Mouse (Mus musculus): ENCODE results near the gene Pcgf6.
"Not testable (repeated sequence)": the region's sequence is repeated elsewhere in the genome, so short reads cannot be mapped to it uniquely, and the experiment has no call there.

The Pcgf6 gene

DNA sequence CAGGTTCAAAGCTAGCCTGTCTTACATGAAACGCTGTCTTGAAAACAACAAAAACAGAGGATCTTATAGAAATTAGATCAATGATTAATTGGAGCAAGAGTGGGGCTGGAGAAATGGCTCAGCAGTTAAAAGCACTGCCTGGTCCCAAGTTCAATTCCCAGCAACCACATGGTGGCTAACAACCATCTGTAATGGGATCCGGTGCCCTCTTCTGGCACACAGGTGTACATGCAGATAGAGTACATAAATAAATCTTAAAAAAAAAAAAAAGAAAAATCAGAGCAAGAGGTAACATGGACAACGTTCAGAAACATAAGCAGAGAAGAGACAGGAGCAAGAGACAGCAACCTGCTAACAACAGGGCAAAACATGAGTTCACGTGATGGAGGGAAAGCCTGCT, 24.2 kb downstream of the Pcgf6 start:
- DNase-seq (ENCODE audit: low read depth, low spot score): no peak

DNA sequence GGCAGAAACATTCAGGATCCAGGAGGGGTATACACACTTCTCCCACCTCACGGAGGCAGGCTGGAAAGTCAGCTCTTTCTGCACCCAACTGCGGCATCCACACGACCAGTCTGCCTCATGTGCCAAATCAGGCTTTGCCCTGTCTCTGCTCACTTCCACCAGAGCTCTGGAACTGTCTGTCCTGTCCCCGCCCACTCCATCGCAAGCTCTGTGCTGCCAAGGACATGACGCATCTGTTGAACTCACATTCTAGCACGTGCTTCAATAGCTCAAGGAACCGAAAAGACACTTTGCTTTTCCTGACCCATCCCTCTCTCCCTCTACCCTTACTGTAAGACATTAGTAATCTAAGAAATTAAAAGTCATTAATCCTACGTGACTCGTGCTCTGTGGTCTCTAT, 25.8 kb downstream of the Pcgf6 start:
- DNase-seq (ENCODE audit: low read depth, low spot score): no peak

DNA sequence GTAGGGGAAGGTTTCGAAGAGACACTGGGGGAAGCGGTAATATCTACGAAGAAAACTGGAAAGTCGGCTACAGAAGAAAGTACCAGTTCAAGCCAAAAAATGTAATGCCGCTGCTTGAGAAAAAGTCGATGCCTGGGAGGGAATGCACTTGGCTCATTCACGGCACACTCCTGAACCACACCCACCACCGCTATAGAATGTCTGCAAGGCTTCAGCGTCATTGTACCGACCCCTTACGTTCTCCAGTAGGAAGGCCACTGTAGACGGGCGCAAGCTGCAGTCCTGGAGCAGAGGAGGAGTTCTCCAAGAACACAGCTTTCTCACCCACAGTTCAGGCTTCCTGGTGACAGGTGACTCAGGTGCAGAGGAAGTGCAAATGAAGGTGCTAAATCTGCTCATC, 27.2 kb downstream of the Pcgf6 start:
- no peak for DNase-seq (ENCODE audit: low read depth, low spot score)

DNA sequence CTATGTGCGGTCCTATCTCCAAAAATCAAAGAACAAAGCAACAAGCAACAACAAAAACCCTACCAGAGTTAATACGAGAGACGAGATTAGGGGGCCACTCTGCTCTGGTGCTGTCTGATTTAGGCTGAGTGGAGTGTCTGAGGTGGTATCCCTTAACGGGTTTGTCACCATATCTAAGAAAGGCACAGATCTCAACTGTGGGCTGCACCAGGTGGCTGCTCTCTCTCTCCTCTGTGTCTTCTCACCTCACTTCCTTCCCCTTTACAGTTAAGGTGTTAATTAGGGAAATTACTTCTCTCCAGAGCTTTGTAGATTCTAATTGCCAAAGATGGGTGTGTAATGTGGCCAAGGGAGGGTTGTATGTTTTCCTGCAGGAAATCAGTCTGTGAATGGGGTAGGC, 28.0 kb downstream of the Pcgf6 start:
- no peak for DNase-seq (ENCODE audit: low read depth, low spot score)

DNA sequence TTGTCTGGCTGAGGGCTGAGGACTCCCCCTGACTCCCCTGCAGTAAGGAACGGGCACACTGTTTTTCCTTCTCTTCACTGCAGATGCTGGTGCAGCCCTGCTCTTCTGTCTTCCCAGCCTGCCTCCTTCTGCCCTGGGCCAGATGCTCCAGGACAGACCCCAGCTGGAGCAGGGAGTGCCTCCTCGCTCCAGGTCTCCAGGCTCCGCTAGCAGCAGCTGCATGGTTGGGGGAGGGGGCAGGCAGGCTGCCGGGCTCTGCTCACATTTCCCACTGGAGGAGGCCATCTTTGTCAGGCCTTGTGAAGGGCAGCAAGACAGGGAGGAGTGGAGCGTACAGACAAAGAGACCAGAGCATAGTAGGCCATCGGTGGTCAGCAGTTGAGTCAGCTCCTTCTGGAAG, 31.4 kb downstream of the Pcgf6 start:
- DNase-seq (ENCODE audit: low read depth, low spot score): peak; percentile 21

DNA sequence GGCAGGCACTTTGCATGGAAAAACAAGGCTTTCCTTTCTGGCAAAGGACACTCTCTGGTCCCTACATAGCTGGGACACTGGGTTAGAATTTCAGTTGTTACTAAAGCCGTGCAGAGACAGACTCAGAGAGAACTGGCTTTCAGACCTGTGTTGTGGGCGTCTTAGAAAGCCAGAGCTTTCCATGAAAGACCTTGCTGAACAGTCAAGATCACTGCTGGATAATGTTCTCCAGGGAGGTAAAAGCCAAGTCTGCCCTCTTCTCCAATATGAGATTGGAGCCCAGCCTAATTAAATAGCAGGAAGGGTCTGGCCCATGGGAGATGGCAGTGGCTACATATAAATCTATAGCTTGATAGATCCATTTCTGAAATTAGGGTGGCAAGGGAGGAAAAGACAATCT, 32.4 kb downstream of the Pcgf6 start:
- no peak for DNase-seq (ENCODE audit: low read depth, low spot score)

DNA sequence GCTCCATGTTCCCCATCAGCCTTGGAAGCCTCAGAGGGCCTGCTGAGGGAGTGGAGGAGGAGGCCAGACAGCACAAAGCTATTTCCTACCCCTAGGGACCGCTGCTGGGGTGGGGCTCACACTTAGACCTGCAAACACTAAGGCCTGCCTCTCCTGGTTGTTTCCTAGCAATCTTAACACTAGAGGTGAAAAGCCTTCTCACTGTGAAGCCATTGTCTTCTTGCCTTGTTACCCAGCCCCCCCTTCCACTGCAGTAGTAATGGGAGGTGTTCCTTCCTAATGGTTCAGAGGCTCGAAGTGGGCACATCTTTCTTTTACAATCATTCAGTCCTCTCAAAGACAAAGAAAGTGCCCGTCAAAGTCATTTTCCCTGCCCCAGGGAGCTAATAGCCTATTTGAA, 32.9 kb downstream of the Pcgf6 start:
- no peak for DNase-seq (ENCODE audit: low read depth, low spot score)

DNA sequence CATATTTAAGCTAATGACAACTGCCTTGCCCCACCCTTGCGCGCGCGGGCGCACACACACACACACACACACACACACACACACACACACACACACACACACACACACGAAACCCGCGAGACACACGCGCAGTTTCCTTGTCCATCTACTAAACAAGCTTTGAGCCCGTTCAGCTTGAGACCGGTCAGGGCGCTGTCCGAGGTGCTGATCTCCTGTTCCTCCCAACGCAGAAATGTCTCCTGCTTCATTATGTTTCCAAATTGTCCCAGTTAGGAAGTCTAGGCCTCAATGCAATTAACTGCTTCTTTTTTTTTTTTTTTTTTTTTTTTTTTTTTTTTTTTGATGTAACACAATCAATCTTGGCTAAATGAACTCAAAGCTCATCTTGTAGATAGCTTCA, 34.2 kb downstream of the Pcgf6 start:
- peak; percentile 84 for DNase-seq (ENCODE audit: low read depth, low spot score)

DNA sequence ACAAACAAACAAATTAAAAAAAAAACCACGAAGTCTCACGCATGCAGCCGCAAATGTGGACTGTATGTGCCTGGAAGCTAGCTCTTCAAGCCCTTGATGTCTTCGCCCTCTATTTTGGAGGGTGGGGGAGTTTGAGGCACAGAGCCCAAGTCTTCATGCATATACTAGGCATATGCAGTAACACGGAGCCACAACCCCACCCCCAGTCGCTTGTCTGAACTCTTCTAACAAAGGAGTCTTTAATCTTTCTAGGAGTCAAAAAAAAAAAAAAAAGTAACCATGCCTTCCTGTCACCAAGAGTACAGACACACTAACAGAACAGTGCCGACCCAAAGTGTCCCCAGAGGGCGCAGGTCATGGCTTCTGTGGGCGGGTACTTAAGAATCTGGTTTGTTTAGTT, 34.7 kb downstream of the Pcgf6 start:
- no peak for DNase-seq (ENCODE audit: low read depth, low spot score)

DNA sequence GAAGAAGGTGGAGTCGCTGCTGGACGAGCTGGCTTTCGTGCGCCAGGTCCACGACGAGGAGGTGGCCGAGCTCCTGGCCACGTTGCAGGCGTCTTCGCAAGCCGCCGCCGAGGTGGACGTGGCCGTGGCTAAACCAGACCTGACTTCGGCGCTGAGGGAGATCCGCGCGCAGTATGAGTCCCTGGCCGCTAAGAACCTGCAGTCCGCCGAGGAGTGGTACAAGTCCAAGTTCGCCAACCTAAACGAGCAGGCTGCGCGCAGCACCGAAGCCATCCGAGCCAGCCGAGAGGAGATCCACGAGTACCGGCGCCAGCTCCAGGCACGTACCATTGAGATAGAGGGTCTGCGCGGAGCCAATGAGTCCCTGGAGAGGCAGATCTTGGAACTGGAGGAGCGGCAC, 35.3 kb downstream of the Pcgf6 start:
- DNase-seq (ENCODE audit: low read depth, low spot score): no peak

DNA sequence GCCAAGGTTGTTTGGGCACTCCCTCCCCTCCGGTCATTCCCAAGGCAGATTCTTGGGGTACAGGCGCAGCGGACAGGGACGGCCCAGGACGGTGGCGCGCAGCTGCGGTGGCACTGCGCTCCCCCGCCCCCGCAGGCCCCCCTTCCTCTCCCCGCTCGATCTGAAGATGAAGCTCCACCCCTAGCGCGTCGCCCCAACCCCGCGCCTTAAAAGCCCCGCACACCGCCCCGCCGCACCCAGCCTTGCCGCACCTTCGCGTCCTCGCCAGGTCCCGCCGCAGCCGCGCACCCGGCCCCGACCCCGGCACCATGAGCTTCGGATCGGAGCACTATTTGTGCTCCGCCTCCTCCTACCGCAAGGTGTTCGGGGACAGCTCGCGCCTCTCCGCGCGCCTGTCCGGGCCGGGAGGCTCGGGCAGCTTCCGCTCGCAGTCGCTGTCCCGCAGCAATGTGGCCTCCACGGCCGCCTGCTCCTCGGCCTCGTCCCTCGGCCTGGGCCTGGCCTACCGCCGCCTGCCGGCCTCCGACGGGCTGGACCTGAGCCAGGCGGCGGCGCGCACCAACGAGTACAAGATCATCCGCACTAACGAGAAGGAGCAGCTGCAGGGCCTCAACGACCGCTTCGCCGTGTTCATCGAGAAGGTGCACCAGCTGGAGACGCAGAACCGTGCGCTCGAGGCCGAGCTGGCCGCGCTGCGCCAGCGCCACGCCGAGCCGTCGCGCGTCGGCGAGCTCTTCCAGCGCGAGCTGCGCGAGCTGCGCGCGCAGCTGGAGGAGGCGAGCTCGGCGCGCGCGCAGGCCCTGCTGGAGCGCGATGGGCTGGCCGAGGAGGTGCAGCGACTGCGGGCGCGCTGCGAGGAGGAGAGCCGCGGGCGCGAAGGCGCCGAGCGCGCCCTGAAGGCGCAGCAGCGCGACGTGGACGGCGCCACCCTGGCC, 36.0 kb downstream of the Pcgf6 start, which contains the start of the genes Ina and Nt5c2:
Ina (plus strand) TSS at position 252 of the 935 bp plus-strand sequence.
Nt5c2 (minus strand) TSS at position 707 of the 935 bp plus-strand sequence.
- peak; percentile 79 for DNase-seq (ENCODE audit: low read depth, low spot score)

DNA sequence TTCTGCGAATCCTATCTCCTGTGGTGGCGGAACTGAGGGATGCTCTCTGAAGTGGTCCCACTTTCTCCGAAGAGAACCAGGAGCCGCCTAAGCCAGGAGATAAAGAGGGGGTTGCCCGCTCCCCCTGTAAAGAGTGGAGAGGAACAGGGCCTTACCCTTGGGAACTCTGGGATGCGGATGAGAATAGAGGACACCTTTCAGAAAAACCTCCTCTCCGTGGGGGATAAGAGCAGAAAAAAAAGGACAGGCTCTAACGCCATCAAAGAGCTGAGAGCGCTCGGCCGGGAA, 36.6 kb downstream of the Pcgf6 start:
- DNase-seq (ENCODE audit: low read depth, low spot score): no peak

DNA sequence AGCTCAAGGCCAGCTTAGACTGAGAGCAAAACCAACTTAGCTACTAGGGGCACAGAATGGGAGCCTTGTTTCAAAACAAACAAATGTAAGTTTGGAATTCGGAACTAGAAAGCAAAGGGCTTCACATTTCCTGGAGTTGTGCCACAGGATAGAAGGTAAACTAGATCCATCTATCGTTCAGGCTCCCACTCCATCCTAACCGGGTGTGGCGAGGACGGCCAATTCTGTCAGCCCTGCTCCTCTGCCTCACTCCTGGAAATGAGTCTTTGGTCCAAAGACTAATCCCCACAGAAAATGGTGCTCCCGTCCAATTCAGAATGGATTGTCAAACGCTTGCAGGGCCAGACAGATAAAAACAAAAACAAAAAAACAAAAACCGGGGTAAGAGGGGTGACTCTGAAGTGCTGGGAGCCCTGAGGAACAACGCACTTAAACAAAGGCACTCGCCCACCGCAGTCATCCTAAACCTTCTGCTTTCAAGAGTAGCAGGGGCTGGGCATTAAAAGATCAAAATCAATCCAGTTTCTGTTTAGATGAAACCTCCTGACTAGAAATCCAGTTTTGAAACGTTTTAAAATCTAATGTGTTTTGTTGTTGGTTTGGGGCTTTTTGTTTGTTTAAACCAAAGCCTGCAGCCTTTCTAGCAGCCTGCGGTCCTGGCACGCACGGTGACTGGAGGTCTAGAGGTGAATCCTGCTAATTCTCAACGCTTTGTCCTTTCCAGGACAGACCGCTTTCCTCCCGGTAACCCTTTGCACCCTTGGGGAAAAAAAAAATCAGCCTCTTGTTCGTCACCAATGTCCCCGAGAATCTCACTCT, 37.2 kb downstream of the Pcgf6 start:
- DNase-seq (ENCODE audit: low read depth, low spot score): no peak

DNA sequence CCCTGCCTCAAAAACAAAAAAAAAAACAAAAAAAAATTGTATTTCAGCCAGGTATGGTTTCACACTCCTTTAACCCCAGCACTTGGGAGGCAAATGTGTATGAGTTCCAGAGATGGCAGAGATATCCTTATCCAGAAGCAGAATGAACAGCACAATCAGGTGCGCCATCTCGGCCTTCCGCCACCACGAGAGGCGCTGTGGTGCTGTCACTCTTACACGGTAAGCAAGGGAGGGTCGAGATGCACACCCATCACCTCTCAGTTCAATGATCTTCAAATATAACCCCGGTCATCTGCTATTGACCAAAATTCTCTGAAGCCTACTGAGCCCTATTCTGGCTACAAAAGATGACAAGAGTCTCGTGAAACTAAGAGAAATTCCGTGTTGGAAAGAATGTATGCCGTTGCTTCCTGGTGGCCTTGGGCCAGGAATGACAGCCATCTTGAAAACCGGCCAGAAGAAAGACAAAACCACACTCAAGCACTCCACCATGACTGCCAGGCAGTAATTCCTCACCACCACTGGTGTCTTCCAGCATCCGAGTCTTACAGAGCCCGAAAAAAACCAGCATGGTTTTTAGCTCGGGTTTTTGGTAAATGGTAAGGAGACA, 38.1 kb downstream of the Pcgf6 start:
- DNase-seq (ENCODE audit: low read depth, low spot score): no peak

DNA sequence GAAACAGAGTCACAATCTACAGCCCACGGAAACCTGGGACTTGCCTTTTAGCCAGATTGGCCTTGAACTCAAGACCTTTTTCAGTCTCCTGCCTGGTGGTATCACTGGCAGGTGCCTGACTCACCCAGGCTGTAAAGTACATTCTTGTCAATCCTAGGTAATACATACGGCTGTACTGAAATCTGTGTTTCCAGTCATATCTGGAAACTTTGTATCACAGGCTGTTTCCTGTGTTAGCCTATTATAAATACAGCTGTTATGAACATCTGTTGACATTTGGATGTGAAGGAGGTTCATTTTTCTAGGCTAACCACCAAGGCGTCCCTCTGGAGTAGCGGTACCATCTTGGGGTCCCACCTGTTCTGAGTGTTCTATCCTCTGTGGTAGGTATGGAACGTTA, 40.8 kb downstream of the Pcgf6 start:
- no peak for DNase-seq (ENCODE audit: low read depth, low spot score)

DNA sequence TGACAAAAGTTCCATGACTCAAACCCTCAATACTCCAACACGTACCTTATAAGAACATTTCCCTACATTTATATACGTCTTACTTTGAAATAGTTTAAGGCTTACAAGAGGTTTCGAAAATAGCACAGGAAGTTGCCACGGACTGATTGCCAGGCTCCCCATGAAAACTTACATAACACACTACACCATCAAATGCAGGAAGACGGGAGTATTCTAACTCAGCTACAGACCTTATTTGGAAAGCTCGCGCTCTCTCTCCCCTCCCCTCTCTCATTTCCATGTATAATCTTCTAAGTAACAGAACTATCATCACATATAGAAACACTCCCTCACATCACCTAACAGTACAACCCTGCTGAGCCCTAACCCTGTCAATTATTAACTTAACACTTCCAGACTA, 41.3 kb downstream of the Pcgf6 start:
- no peak for DNase-seq (ENCODE audit: low read depth, low spot score)

DNA sequence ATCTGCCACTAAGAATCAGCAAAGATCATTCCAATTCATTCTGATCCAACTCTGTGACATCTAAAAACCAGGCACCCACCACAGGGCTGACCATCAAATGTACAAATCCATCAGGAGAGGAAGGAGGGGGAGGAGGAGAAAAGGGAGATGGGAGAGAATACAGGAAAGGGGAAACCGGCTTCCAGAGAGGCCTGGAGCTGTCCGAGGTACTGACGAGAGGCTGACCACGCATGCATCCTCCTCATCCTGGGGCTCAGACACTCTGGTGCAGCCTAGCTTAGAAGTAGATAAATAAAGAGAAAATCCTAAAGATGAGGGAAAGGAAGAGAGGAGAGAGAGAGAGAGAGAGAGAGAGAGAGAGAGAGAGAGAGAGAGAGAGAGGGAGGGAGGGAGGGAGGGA, 44.4 kb downstream of the Pcgf6 start:
- DNase-seq (ENCODE audit: low read depth, low spot score): peak; percentile 69

DNA sequence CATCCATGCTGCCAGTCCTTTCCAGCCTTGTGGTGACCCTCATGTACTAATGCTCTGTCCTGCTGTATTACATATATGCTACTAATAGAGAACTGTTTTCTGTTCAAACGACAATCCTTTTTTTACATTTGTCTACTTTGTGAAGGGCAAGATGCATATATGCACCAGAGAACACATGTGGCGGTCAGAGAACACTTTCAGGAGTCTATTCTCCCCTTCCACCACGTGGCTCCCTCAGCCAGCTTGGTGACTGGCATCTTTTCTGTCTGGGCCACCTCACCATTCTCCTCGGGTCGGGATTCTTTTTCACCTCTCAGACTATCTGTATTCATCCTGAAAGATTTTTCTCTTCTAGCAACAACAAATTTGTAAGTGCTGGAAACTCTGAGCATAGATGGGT, 44.8 kb downstream of the Pcgf6 start:
- DNase-seq (ENCODE audit: low read depth, low spot score): no peak

DNA sequence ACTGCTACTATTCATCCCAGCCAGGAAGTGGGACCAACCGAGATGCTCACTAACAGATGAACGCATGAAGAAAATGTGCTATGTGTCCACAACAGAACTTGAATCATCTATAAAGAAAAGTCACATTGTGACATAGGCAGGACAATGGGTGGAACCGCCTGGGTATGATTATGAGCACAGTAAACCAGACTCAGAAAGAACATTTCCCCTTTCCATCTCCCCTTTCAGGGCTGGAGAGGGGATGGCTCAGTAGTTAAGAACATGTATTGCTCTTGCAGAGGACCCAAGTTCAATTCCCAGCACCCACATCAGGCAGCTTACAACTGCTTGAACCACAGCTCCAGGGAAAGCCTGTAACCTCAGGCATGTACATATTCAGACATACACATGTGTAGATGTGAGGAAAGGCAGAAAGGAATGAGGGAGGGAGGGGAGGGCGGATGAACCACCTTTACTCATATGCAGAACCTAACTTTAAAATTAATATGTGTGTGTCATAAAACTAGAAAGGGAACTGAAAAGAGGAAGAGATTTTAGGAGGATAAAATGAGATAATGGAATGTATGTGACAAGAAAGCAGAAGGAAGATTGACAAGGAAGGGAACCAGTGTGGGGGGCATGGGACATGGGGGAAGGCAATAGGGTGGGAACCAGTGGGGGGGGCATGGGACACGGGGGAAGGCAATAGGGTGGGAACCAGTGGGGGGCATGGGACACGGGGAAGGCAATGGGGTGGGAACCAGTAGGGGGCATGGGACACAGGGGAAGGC, 46.8 kb downstream of the Pcgf6 start:
- DNase-seq (ENCODE audit: low read depth, low spot score): no peak

DNA sequence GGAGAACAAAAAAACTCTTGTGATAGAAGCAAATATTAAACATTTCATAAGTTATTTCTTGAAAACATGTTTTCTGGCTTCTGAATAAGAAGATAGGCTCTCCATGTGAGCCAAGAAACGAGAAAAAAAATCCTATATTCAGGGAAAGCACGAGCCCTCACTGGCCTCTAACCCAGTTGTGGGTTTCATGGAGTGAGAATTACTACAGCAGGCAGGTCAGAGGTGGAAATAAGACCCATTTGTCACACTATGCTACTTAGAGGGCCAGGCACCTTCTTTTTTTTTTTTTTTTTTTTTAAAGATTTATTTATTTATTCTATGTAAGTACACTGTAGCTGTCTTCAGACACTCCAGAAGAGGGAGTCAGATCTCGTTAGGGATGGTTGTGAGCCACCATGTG, 50.3 kb downstream of the Pcgf6 start:
- DNase-seq (ENCODE audit: low read depth, low spot score): not testable (repeated sequence)

DNA sequence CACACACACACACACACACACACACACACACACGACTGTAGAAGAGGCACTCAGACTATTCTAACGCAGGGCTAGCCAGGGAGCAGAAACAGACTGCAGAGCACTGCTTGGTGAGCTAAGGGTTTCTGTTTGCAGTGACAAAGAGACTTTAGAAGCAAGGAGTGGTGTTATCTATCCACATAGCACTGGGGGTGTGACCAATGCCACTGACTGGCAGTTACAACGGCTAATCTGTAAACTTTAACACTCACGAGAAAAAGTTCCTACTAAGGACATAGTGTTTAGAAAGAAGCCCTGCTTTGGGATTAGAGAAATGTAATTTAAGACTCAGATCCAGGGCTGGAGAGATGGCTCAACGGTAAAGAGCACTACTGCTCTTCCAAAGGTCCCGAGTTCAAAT, 51.0 kb downstream of the Pcgf6 start:
- DNase-seq (ENCODE audit: low read depth, low spot score): no peak

DNA sequence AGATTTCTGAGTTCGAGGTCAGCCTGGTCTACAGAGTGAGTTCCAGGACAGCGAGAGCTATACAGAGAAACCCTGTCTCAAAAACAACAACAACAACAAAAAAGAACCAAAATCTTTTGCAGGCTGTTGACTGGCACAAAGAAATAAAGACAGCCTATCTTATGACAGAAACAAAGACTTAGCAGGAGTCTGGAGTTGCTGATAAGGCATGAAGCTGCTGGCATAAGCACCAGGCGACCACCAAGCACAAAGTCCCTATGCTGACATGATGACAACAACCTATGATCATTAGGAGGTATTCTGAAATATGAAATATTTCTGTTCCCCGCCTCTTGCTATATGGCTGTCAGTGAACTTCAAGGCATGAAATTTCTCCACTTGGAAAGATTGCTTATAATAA, 51.8 kb downstream of the Pcgf6 start:
- no peak for DNase-seq (ENCODE audit: low read depth, low spot score)
